Mouse (Mus musculus): ENCODE results near the gene Gm4924.

The Gm4924 gene

DNA sequence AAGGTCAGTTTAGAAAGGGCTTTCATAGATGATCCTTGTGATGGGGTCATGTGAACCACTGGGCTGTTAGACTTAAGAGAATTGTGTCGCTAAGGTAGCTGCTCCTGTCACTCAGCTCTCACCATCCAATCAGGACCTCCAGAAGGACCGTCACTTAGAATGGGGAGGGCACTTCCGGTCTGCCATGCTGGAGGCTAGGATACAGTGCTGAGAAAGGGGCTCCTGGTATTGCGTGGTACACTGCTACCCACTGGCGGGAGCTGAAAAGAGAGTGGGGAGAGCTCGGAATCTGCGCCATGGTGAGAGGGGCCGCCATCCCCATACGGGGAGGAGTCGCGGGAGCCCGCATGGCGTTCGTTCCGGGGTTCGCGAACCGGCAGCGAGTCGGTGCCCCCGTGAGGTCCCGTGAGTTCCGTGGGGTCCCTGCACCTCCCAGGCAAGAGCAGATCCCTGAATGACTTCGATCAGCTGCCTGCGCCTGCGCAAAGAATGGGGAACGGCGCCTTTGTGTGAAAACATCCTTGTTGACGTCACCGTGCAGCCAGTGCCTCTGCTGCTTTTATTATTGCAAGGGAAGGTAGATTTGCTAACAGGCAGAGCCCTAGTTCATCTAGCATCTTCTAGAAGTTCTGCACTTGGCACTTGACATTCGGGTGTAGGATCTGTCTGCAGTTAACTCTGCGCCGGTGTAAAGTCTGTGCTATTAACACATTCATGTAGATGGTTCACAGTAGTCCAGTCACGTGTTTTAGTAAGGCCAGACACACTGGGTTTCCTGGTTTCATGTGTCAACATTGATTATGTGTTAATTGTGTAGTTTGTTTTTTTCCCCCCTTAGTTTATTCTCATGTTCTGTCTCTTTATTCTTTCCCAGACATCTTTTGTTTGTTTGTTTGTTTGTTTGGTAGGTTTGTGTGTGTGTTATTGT is at the start of gene Gm4924:
Gm4924 (plus strand) TSS at position 173 of the 928 bp plus-strand sequence.
- peak; percentile 82 to 86 for DNase-seq (ENCODE audit: low spot score in 2 of 2)

DNA sequence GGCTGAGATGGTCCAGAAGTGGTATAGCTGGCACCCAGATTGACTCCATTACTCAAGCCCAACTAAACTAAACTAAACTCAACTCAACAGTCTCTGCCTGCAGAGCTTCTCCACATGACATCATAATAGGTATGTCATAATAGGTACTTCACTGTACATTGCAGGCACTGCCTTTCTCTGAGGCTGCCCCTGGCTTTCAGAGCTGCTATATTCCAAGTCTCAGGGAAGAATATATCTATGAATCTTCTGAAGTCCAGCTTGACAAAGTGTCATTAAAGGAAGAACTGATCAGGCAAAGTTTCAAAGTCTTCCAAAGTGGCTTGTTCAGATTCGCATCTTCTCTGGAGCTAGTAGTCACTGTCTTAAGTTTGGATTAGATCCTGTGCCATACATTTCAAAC is 37.6 kb upstream of the Gm4924 start, which contains the start of gene 4932415D10Rik:
4932415D10Rik (minus strand) TSS at position 101 of the 400 bp plus-strand sequence.
- no peak for DNase-seq (ENCODE audit: low spot score in 2 of 2)

DNA sequence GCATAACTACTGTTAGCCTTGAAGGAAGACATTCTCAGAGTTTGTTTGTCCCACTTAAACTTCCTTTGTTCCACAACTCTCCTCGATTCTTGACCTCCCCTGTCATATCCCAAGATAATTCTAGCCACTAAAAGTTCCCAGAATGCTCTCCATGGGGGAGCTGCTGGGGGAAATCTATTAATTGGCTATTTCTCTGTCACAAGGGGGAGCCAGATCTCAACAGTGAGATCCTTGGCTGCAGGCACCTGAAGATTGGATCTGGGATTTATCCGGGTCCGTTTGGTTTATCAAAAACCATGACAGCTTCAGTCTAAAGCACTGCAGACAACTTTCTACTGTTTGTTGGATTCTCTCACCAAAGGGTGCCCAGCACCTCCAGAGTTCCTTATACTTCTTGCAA is 33.9 kb upstream of the Gm4924 start:
- DNase-seq (ENCODE audit: low spot score in 2 of 2), result no peak

DNA sequence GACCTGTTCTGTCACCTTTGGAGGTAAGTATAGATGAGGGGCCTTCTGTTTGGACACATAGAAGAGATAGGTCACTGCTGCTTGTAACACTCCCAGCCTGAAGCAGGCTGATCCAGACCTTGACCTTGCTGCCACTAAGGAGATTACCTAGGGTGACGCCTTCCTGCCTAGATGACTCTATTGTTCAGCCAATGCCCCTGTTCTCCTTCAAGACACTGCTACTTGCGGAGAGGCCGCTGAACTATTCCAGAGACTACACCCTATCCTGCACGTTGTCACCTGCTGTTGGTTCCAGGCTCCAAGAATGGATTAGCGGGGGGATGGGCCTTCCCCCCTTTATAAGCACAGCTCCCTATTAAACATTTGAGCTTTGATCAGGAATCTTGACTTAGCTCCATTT is 24.2 kb upstream of the Gm4924 start:
- DNase-seq (ENCODE audit: low spot score in 2 of 2), result no peak

DNA sequence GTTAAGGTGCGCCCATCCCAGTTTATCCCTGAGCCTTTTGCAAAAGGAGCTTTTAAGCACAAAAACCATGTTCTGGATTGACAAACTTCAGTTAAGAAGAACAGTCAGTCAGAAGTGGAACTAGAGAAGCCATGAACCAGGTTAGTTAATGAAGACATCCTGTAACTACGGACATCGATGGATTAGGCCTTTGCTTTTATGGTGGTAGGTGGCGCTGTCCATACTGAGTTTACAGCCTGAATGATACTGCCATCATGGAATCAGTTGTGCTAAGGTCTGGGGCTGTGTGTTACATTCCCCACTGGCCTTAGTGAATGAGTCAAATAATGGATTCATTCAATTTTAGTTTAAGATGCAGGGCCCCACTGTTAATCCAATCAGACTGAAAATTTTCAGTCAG is 1.3 kb downstream of the Gm4924 start:
- no peak for DNase-seq (ENCODE audit: low spot score in 2 of 2)

DNA sequence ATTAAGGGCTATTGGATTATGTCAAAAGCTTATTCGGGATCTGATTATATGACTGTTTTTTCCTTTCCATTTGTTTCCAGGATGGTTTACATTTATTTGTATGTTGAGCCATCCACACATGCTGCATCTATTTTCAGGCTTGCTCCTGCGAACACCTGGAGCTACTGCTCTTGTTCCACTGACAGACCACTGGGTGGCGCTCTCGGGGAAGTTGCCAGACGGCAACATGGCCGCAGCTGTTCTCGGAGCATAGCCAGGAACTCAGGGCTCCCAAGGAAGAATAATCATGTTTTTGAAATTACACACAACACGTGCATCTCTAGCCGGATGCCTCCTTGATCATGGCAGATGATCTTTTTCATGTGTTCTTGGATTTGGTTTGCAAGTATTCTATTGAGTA is 7.9 kb downstream of the Gm4924 start:
- DNase-seq (ENCODE audit: low spot score in 2 of 2), result no peak

DNA sequence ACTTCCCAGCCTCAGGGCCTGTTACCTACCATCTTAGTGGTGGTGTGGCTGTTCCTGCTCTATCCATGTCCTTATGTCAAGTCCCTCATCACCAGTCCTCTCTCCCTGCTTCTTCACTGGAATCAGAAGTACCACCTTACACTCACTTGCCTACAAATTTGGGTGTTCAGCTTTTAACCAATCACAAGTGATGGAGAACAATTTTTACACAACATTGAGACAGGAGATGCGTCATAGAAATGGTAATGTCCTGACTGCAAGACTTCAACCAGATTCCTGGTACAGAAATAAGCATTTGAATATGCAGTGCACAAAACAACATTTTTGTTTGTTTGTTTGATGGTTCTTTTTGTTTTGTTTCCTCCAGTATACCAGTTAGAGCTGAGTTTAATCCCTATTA is 28.9 kb downstream of the Gm4924 start:
- no peak for DNase-seq (ENCODE audit: low spot score in 2 of 2)

DNA sequence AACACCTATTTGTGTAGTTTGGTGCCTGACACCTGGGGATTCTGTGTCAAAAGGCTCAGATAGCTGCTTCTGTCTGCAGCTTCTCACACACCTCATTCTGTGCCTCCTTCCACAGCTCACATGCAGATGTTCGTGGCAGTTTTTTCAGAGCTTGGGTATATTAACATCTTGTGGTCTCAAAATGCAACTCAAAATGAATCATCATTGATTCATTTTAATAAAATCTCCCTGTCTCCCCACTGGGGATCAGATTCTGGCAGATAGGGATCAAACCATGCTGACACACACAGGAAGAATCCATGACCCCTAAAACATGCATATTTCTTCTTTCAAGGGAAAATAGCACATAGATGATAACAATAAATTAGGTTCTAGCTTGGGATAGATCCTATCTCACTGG is 55.5 kb downstream of the Gm4924 start:
- no peak for DNase-seq (ENCODE audit: low spot score in 2 of 2)

DNA sequence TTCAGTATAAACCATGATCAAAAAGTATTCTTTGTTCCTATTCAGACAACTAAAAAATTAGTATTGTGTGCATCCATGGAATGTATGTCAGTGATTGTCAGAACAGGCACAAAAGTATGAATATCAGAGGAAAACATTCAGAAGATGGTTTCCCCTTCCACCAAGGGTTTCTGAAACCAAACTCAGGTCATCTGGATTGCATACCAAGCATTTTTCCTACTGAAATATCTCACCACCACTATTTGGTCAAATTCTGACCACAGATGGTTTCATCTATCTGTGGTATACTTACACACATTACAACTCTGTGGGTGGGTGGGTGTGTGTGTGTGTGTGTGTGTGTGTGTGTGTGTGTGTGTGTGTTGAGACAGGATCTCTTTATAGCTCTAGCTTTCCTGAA is 69.6 kb downstream of the Gm4924 start:
- DNase-seq (ENCODE audit: low spot score in 2 of 2), result no peak

Measured in frontal cortex, postnatal 10 days (tissue).